Mouse (Mus musculus) olfactory bulb, adult 2 months (tissue): ENCODE measurements around the gene Iqgap1.

Source experiments
- CTCF ChIP-seq: fragments of 200-500 bp; IDR thresholded peaks from 2 replicates; pipeline ENCODE4 v1.5.1; 2012; ENCODE audit warnings: low read depth, mild to moderate bottlenecking, low read length, moderate library complexity; ENCODE audit not compliant: insufficient read depth
- POLR2A ChIP-seq: fragments of 200-500 bp; IDR thresholded peaks from 2 replicates; pipeline ENCODE4 v1.6.1; 2012; ENCODE audit warnings: mild to moderate bottlenecking, low read depth, low read length, moderate library complexity; ENCODE audit not compliant: insufficient read depth

DNA sequence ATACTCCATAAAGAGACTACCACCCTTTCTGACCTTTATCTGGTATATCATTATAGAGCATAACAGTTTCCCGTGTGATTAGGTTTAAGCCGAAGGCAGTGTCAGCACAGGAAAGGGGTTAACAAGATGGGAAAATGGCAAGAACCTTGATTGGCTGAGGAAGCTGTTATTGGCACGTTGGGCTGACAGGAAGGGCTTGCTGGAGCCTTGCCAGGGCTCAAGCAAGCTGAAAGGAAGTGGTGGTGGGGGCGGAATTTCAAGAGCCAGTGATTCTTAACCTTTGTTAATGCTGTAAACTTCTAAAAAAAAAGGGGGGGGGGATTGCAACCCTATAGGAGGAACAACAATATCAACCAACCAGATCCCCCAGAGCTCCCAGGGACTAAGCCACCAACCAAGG, 6.4 kb upstream of the Iqgap1 start:
- TF ChIP-seq CTCF (no peak), POLR2A (no peak)
